Mouse (Mus musculus): ENCODE measurements around the gene Eppin. TPM values are rescaled to one million over a fixed set of nuclear protein-coding genes. Genes with fewer than 3 reads are reported as not detected.

Eppin gene
- polyA plus RNA-seq, 1 experiment from 2014 or later, result not detected

DNA sequence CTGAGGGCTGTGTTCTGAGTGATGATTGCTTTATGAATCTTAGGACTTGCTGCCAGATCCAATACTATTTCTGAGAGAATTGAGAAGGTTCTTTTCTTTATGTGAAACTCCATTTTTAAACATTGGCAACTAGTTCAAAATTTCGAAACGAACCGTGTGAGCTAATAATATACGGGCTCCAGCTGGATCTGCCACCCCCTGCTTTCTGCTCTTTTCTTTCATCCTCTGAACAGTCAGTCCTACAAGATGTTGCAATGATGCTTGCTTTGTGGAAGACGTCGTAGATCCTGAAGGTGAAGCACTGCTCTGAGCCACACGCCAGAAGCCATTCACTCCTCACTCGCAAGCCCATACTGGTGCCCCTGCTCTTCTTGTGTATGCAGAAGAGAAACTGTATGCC, 35.0 kb downstream of the Eppin start:
- no peaks in the 10 kb centered on the region for H3K36me3 ChIP-seq
- no peak overlapping the region for H3K27ac ChIP-seq
- H3K4me3 ChIP-seq, result no peak overlapping the region
- 70% methylated on average over 8 of the region's 8 CpGs for WGBS (ENCODE audit: insufficient replicate concordance)
- H3K9me3 ChIP-seq (replicated peaks), result no peaks in the 10 kb centered on the region
- no peak for ATAC-seq
- peaks cover 27% of the 10 kb centered on the region for H3K27me3 ChIP-seq (replicated peaks)
- H3K9ac ChIP-seq, result no peak overlapping the region
- 0 out of 2 replicates have a peak, but pooled peaks cover 6% of the 10 kb centered on the region for H3K4me1 ChIP-seq
- H3K4me2 ChIP-seq, result no peak overlapping the region

DNA sequence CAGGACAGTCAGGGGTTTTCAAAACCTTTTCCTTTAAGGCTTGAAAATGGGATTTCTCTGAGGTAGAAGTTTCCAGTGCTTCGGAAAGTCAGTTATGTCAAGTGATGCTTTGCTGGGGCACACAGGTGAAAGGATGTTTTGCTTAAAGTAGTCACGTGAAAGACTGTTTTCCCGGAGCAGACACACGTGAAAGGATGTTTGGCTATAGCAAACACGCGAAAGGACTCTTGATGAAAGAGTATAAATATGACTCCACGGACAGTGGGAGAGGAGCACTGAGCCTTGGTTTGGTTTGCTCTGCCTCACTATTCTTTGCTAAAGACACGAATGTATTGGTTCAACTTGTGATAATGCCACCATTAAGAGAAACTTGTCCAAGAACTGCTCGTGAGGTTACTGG, 41.9 kb downstream of the Eppin start:
- Histone ChIP-seq H3K27me3 (replicated peaks) (peaks cover 28% of the 10 kb centered on the region), H3K27ac (no peak overlapping the region), H3K4me1 (no peaks in the 10 kb centered on the region), H3K4me3 (no peak overlapping the region), H3K9me3 (replicated peaks) (no peaks in the 10 kb centered on the region), H3K36me3 (no peaks in the 10 kb centered on the region), H3K9ac (no peak overlapping the region), H3K4me2 (no peak overlapping the region)
- ATAC-seq, result no peak
- WGBS (ENCODE audit: insufficient replicate concordance), result 67% methylated on average over 9 of the region's 9 CpGs

DNA sequence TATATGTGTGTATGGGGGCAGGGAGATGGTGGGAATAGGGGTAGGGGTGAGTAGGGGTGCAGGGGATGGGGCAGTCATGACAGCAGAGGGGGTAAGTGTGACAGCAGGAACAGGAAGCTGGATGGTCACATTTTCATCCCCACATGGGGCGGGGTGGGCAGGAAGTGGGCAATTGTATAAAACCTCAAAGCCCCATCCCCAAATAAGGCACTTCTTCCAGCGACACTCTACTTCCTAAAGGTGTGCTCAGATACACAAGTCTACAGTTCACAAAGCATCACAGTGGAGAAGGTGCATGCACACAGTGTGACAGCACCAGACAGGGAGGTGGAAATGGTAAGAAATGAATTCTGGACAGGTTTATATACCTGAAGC, 42.5 kb downstream of the Eppin start:
- H3K9me3 ChIP-seq (replicated peaks), result no peaks in the 10 kb centered on the region
- H3K4me2 ChIP-seq, result no peak overlapping the region
- 27% methylated on average over 2 of the region's 2 CpGs for WGBS (ENCODE audit: insufficient replicate concordance)
- peaks cover 28% of the 10 kb centered on the region for H3K27me3 ChIP-seq (replicated peaks)
- no peak overlapping the region for H3K27ac ChIP-seq
- ATAC-seq, result no peak
- H3K4me3 ChIP-seq, result no peak overlapping the region
- H3K9ac ChIP-seq, result no peak overlapping the region
- no peaks in the 10 kb centered on the region for H3K36me3 ChIP-seq
- H3K4me1 ChIP-seq, result no peaks in the 10 kb centered on the region

DNA sequence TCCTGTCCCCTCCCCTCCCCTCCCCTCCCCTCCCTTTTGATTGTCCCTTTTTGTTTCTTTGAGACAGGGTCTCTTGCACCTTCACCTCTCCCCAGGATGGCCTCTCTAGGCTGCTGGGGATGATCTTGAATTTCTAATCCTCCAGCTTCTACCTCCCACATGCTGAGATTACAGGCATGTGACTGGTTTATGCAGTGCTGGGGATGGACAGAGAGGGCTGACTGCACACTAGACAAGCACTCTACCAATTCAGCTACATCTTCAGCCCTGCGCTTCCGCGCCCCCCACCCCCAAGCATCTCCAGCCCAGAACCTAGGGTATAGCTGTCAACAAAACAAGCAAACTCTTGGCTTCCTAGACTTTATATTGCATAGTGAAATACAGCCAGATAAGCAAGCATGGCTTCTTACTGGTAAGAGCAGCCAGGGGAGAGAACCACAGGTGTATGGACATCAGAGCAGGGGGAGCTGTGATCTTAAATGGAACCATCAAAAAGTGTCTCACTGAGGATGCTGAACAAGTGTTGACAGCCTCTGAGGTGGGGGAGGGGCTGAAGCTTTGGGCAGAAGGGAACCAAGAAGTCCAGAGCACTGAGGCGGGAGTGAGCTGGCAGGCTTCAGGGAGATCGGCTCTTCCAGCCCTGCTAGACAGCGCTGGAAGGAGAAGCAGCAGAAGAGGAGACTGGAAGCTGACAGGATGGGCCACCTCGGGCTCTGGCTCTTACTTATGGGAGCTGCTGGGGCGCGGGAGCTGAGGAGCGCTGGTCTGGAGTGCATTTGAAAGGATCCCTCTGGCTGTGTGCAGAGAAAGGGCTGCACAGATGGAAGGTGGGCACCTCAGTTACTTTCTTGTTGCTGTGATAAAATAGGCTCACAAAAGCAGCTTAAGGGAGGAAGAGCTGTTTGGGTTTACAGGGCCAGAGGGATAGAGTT, 43.2 kb downstream of the Eppin start:
- Histone ChIP-seq H3K27me3 (replicated peaks) (peaks cover 28% of the 10 kb centered on the region), H3K27ac (no peak overlapping the region), H3K4me3 (no peak overlapping the region), H3K9me3 (replicated peaks) (no peaks in the 10 kb centered on the region), H3K36me3 (no peaks in the 10 kb centered on the region), H3K4me1 (no peaks in the 10 kb centered on the region), H3K4me2 (no peak overlapping the region), H3K9ac (no peak overlapping the region)
- 14% methylated on average over 10 of the region's 10 CpGs for WGBS (ENCODE audit: insufficient replicate concordance)
- no peak for ATAC-seq

DNA sequence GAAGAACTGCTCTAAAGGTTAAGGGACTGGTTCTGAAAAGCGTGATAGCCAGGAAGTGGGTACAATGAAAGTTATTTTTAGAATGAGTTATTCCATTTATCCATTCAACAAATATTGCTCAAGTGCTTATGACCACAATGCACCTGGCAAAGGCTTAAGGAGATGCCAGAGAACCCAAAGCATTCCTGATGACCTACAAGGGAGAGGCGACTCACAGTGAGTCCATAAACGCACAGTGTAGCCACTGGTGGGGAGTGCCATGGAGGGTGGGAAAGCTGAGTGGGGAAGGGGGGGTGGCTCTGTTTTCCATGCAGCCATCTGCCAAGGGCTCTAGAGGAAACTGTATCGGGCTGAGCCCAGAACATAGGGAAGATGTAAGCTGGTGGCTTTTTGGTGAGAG, 44.1 kb downstream of the Eppin start:
- no peak overlapping the region for H3K9ac ChIP-seq
- no peak overlapping the region for H3K27ac ChIP-seq
- no peaks in the 10 kb centered on the region for H3K36me3 ChIP-seq
- ATAC-seq, result no peak
- H3K4me1 ChIP-seq, result no peaks in the 10 kb centered on the region
- H3K9me3 ChIP-seq (replicated peaks), result no peaks in the 10 kb centered on the region
- no peak overlapping the region for H3K4me3 ChIP-seq
- H3K4me2 ChIP-seq, result no peak overlapping the region
- H3K27me3 ChIP-seq (replicated peaks), result peaks cover 28% of the 10 kb centered on the region
- 30% methylated on average over 4 of the region's 4 CpGs for WGBS (ENCODE audit: insufficient replicate concordance)

DNA sequence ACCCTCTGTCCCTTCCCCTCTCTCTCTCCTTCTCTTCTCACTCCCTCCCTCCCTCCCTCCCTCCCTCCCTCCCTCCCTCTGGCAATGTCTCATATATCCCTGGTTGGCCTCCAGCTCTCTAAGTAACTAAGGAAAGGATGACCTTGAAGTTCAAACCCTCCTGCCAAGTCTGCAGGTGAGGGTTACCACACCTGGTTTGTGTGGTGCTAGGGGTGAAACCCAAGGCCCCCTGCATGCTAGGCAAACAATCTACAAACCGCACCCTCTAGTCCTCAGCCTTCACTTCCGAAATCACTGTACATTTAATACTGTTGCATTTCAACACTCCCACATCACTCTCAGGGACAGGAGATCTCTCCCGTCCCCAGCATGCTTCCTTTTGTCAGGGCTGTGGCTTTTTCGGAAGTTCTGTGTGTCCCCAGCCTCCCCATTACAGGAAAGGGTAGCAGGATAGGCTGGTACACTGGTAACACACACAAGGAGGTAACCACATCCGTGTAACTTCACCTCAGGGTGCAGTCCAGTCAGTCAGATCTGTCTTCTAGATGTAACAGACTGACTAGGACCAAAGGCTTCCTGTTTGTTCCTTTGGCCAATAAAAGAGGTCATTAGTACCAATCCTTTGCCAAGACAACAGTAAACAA, 48.8 kb downstream of the Eppin start:
- Histone ChIP-seq H3K4me1 (no peaks in the 10 kb centered on the region), H3K4me2 (no peak overlapping the region), H3K4me3 (no peak overlapping the region), H3K9me3 (replicated peaks) (no peaks in the 10 kb centered on the region), H3K9ac (no peak overlapping the region), H3K27me3 (replicated peaks) (peaks cover 13% of the 10 kb centered on the region; the same call in 1 of the 2 replicates), H3K36me3 (no peaks in the 10 kb centered on the region), H3K27ac (no peak overlapping the region)
- no peak for ATAC-seq
- 20% methylated on average over 5 of the region's 5 CpGs for WGBS (ENCODE audit: insufficient replicate concordance)

DNA sequence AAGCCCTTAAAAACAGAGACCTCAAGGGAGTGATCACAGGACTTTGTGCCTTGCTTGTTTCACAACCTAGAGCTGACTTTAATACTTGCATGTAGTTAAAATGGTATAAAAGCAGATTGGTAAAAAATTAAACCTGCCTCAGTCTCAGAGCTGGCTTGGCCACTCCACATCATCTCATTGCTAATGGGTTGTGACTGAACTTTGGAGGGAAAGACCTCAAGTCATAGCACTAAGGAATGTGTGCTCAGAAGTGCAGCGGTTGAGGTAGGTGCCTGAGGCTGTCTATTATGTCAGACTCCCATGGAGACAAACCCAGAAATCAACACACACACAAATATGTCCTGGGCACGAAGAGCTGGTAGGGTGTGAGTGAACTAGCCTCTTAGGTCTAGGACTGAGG, 49.6 kb downstream of the Eppin start:
- H3K36me3 ChIP-seq, result no peaks in the 10 kb centered on the region
- H3K4me2 ChIP-seq, result no peak overlapping the region
- no peak overlapping the region for H3K27ac ChIP-seq
- no peaks in the 10 kb centered on the region for H3K9me3 ChIP-seq (replicated peaks)
- no peak overlapping the region for H3K4me3 ChIP-seq
- WGBS (ENCODE audit: insufficient replicate concordance), result 58% methylated on average over 2 of the region's 2 CpGs
- ATAC-seq, result no peak
- H3K4me1 ChIP-seq, result no peaks in the 10 kb centered on the region
- no peak overlapping the region for H3K9ac ChIP-seq
- H3K27me3 ChIP-seq (replicated peaks), result peaks cover 10% of the 10 kb centered on the region; the same call in 1 of the 2 replicates

DNA sequence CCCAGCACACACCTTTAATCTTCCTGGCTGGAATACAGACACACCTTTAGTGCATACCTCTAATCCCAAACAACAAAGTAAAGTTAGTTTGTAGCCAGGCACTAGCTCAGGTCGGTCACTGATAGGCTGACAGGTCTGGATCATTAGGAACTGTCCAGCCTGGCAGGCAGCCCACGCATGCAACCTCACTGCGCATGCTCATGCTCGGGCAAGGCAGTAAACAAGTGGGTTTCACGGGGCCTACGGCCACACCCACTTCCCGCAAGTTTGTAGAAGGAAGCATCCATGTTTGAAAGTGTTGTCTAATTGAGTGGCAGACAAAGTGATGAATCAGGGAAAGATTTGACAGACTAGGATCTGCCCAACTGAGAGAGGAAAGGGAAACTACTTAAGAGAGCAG, 50.8 kb downstream of the Eppin start:
- Histone ChIP-seq H3K4me3 (no peak overlapping the region), H3K4me1 (no peaks in the 10 kb centered on the region), H3K36me3 (no peaks in the 10 kb centered on the region), H3K9me3 (replicated peaks) (no peaks in the 10 kb centered on the region), H3K4me2 (no peak overlapping the region), H3K27ac (no peak overlapping the region), H3K27me3 (replicated peaks) (peaks cover 10% of the 10 kb centered on the region; the same call in 1 of the 2 replicates), H3K9ac (no peak overlapping the region)
- no peak for ATAC-seq
- 73% methylated on average over 7 of the region's 7 CpGs for WGBS (ENCODE audit: insufficient replicate concordance)

DNA sequence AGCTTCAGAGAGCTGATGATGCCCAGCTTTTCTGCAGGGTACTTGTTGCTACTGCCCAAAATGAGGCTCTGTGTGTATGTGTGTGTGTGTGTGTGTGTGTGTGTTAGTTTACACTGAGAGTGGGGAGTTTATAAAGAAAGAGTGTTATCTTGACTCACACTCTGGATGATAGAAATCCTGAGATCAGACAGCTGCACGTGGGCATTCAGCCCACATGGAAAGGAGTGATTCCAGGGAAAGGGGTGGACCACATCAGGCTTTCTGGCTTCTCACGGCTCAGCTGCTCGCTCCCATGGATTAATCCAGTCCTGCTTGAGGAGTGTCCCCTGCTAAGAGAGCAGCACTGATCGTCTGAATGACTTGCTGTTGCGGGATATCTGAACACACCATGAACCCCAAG, 51.3 kb downstream of the Eppin start:
- Histone ChIP-seq H3K9me3 (replicated peaks) (no peaks in the 10 kb centered on the region), H3K27me3 (replicated peaks) (peaks cover 10% of the 10 kb centered on the region; the same call in 1 of the 2 replicates), H3K27ac (no peak overlapping the region), H3K4me3 (no peak overlapping the region), H3K9ac (no peak overlapping the region), H3K4me2 (no peak overlapping the region), H3K4me1 (no peaks in the 10 kb centered on the region), H3K36me3 (no peaks in the 10 kb centered on the region)
- no peak for ATAC-seq
- WGBS (ENCODE audit: insufficient replicate concordance), result 59% methylated on average over 5 of the region's 5 CpGs

DNA sequence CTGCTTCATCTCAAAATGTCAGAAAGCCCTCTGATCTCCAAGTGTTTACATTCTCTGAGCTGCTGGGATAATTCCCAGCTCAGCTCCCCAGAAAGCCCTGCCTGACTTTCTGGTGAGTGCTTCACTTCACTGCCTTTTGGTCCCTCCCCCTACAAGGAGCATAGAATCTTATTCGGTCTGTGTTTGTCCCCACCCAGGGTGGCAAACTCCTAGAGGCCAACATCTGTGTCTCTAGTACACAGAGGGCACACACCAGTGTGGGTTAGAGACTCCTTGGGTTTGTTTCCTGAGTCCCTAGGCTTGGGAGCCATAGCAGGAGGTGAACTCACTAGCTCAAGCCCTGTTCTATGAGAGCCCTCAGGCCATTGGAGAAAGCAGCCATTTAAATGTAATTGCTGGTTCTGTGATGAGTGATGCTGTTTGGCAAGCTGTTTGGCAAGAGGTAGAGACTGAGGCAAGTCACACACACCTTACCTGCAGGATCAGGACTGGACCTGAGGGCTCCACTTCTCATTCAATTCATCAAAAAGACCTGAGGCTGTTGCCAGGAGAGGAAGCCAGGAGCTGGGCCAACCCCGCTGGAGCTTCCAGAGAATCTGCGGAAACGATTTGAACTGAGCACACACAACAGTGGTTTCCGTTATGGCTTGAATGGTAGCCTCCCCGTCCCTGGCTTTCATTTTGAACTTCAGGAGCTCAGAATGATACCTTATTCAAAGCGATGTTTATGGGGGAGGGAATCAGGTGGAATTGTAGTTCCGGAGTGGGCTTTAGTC, 52.6 kb downstream of the Eppin start:
- no peaks in the 10 kb centered on the region for H3K4me1 ChIP-seq
- H3K4me2 ChIP-seq, result no peak overlapping the region
- H3K36me3 ChIP-seq, result no peaks in the 10 kb centered on the region
- no peak overlapping the region for H3K27ac ChIP-seq
- no peak overlapping the region for H3K4me3 ChIP-seq
- 27% methylated on average over 8 of the region's 8 CpGs for WGBS (ENCODE audit: insufficient replicate concordance)
- H3K27me3 ChIP-seq (replicated peaks), result peaks cover 10% of the 10 kb centered on the region; the same call in 1 of the 2 replicates
- H3K9me3 ChIP-seq (replicated peaks), result no peaks in the 10 kb centered on the region
- H3K9ac ChIP-seq, result no peak overlapping the region
- no peak for ATAC-seq
